Mouse (Mus musculus) midbrain, embryonic 16.5 days (tissue): ENCODE measurements around the gene Isg15. TPM values are rescaled to one million over a fixed set of nuclear protein-coding genes. Genes with fewer than 3 reads are reported as not detected.
"Not testable (repeated sequence)": the region's sequence is repeated elsewhere in the genome, so short reads cannot be mapped to it uniquely, and the experiment has no call there.

Source experiments
- ATAC-seq: fragments of 200-750 bp; cut with Nextera tagmentation; 2 replicates; pipeline ENCODE4 v1.8.0; 2017; ENCODE audit warnings: moderate TSS enrichment
- H3K27ac ChIP-seq: fragments of 300-500 bp; sonication (generic); 2 replicates; pipeline ENCODE4 v1.5.1; 2014; ENCODE audit warnings: mild to moderate bottlenecking, low read length, mixed read lengths
- H3K27me3 ChIP-seq: fragments of 300-500 bp; sonication (generic); 2 replicates; pipeline ENCODE4 v1.6.1; 2014; ENCODE audit warnings: low read depth, low read length, mixed read lengths; ENCODE audit not compliant: control insufficient read depth, insufficient read depth
- H3K36me3 ChIP-seq: fragments of 300-500 bp; sonication (generic); 2 replicates; pipeline ENCODE4 v1.6.1; 2014; ENCODE audit warnings: mild to moderate bottlenecking, low read length, moderate library complexity, mixed read lengths; ENCODE audit not compliant: control insufficient read depth, insufficient read depth
- H3K4me1 ChIP-seq: fragments of 300-500 bp; sonication (generic); 2 replicates; pipeline ENCODE4 v1.6.1; 2014; ENCODE audit warnings: mild to moderate bottlenecking, low read length, mixed read lengths; ENCODE audit not compliant: control insufficient read depth, insufficient read depth
- H3K4me2 ChIP-seq: fragments of 300-500 bp; sonication (generic); 2 replicates; pipeline ENCODE4 v1.6.1; 2014; ENCODE audit warnings: mild to moderate bottlenecking, low read length, mixed read lengths
- H3K4me3 ChIP-seq: fragments of 300-500 bp; sonication (generic); 2 replicates; pipeline ENCODE4 v1.5.1; 2014; ENCODE audit warnings: low read depth, mild to moderate bottlenecking, low read length, moderate library complexity, mixed read lengths
- H3K9ac ChIP-seq: fragments of 300-500 bp; sonication (generic); 2 replicates; pipeline ENCODE4 v1.6.1; 2014; ENCODE audit warnings: low read depth, low read length, mixed read lengths
- H3K9me3 ChIP-seq: fragments of 300-500 bp; sonication (generic); replicated peaks from 2 replicates; pipeline ENCODE4 v1.6.1; 2014; ENCODE audit warnings: mild to moderate bottlenecking, low read length, mixed read lengths; ENCODE audit not compliant: control insufficient read depth, poor library complexity, severe bottlenecking
- WGBS: fragments of 180-500 bp; shearing (Covaris S2); extraction: QIAGEN DNeasy Blood & Tissue Kit; methylation state at CpG from one replicate; pipeline ENCODE4 v1.1.7; 2014; 5-methylcytosine and 5-hydroxymethylcytosine counted together
- polyA plus RNA-seq: library from polyadenylated mRNA; unstranded; fragments of >200 nt; fragmentation: Nextera tagmentation; extraction: Ambion mirVana; gene quantifications from 2 replicates; pipeline ENCODE4 v1.2.1, GENCODE M21; 2015

The Isg15 gene
- polyA plus RNA-seq, 1 experiment from 2014 or later = 1.4 TPM

DNA sequence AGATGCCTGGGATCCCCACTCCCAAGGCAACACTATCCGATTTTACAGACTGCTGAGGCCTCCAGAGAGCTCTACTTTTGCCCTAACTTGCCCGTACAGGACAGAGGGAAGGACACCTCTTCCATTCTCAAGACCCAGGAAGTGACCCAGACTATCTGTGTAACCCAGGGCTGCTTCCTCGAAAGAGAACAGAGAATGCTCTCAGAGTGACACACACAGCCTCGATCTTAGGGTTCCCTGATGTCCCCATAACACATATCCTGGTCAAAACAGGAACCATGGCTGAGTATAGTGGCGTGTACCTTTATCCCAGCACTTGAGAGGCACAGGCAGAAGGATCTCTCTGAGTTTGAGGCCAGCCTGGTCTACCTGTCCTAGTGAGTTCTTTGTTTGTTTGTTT is 16.9 kb downstream of the Isg15 start:
- H3K4me3 ChIP-seq = peak overlapping the region; percentile 69
- H3K9me3 ChIP-seq = no peaks in the 10 kb centered on the region
- H3K36me3 ChIP-seq = peaks cover 5% of the 10 kb centered on the region
- peaks cover 77% of the 10 kb centered on the region for H3K4me1 ChIP-seq
- no peaks in the 10 kb centered on the region for H3K27me3 ChIP-seq
- peak overlapping the region; percentile 79 for H3K4me2 ChIP-seq
- 83% methylated on average over 5 of the region's 5 CpGs for WGBS
- no peak overlapping the region for H3K27ac ChIP-seq
- H3K9ac ChIP-seq = peak overlapping the region; percentile 54
- no peak for ATAC-seq

DNA sequence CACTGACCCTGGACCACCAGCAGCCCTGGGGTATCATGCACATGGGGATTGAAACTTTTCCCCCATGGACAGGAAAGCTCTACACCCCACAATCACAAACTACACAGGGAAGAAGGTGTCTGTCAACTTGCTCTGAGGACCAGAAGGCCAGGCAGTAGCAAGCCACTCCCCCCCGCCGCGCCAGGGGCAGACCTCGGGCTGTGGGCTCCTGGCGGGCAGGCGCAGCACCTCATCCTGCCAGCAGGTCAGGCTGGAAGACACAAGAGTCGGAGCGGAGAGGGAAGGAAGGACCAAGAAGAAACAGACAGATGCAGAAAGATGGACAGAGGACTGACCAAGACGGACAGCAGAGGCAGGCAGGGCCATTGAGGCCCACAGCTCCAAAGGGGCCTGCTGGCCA is 23.0 kb downstream of the Isg15 start:
- 93% methylated on average over 9 of the region's 9 CpGs for WGBS
- Histone ChIP-seq H3K4me1 (peaks cover 26% of the 10 kb centered on the region), H3K9me3 (no peaks in the 10 kb centered on the region), H3K27me3 (no peaks in the 10 kb centered on the region), H3K4me3 (no peak overlapping the region), H3K9ac (no peak overlapping the region), H3K27ac (no peak overlapping the region), H3K36me3 (peaks cover 62% of the 10 kb centered on the region), H3K4me2 (no peak overlapping the region)
- ATAC-seq = no peak

DNA sequence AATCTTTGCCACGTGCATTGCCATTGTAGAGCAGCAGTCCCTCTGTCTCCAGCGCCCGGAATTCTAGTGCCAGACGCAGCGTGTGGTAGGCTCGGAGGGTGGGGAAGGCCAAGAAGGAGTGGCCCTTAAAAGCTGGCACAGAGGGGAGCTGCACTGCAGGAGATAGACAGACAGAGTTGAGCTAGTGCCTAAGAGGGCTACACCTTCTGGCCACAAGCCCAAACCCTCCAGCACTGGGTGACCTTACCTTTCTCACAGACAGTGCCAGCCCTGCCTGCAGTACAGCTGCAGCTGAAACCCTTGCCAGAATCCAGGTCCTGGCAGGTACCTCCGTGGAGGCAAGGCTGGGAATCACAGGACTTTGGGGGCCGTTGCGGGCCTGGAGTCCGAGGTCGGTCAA is 28.8 kb downstream of the Isg15 start:
- no peak overlapping the region for H3K9ac ChIP-seq
- no peak overlapping the region for H3K27ac ChIP-seq
- H3K9me3 ChIP-seq = no peaks in the 10 kb centered on the region
- H3K36me3 ChIP-seq = peaks cover 95% of the 10 kb centered on the region
- 97% methylated on average over 11 of the region's 11 CpGs for WGBS
- no peak overlapping the region for H3K4me3 ChIP-seq
- H3K27me3 ChIP-seq = no peaks in the 10 kb centered on the region
- H3K4me1 ChIP-seq = no peaks in the 10 kb centered on the region
- H3K4me2 ChIP-seq = no peak overlapping the region
- ATAC-seq = no peak

DNA sequence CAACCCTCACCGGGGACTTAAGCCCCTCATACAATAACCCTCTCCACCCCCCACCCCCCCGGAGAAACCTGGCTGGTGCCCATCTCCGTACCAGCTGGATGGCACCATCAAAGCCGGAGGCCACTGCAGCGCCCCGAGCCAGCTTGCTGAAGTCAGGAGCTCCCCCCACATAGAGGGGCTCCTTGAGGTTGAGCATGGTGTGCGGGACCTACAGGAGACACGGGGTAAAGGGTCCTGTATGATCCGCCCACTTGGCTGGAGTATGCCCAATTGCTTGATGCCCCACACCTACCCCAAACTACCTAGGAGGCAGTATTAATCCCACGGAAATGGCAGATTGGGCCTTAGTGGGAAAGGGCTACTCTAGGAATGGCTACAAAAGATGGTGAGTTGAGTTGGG is 31.5 kb downstream of the Isg15 start:
- Histone ChIP-seq H3K9me3 (no peaks in the 10 kb centered on the region), H3K27me3 (no peaks in the 10 kb centered on the region), H3K9ac (no peak overlapping the region), H3K4me3 (no peak overlapping the region), H3K4me1 (no peaks in the 10 kb centered on the region), H3K36me3 (peaks cover 93% of the 10 kb centered on the region), H3K27ac (no peak overlapping the region), H3K4me2 (no peak overlapping the region)
- WGBS = 96% methylated on average over 10 of the region's 10 CpGs
- no peak for ATAC-seq

DNA sequence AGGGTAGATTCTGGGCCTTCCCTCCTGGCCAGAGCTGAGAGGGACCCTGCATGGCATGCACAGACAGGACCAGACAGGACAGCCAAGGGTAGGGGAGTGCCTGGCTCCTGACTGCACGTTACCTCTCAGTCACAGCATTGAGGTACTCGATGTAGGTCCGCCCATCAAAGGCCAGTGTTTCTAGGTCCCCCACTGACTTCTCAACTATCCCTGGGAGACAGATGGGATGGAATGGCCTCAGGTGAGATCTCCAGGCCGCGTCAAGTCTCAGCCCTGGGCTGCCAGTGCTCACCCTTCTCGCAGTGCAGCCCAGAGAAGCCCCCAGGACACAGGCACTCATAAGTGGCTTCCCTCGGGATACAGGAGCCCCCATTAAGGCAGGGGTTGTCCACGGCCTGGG is 32.0 kb downstream of the Isg15 start:
- H3K9me3 ChIP-seq = no peaks in the 10 kb centered on the region
- H3K4me1 ChIP-seq = no peaks in the 10 kb centered on the region
- no peak overlapping the region for H3K4me3 ChIP-seq
- no peak overlapping the region for H3K9ac ChIP-seq
- no peaks in the 10 kb centered on the region for H3K27me3 ChIP-seq
- ATAC-seq = no peak
- WGBS = 93% methylated on average over 8 of the region's 8 CpGs
- H3K27ac ChIP-seq = no peak overlapping the region
- H3K36me3 ChIP-seq = peaks cover 92% of the 10 kb centered on the region
- H3K4me2 ChIP-seq = no peak overlapping the region

DNA sequence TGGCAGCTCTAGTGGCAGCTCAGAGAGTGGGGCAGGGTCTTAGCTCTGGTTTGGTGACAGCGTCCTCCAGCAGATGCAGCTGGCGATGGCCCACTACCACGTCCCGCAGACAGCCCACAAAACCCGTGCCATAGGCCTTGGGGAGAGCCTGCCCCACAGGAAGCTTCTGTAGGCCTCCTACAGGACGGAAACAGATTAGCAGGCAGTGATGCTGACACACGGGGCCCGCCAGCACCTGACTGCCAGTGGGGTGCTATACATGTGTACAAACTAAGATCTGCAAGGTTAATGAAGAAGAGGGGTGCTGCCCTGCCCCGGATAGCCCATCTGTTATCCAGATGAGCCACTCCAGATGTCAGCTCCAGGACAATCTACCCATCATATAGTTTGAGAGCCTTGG is 34.1 kb downstream of the Isg15 start:
- H3K4me2 ChIP-seq = no peak overlapping the region
- H3K4me3 ChIP-seq = no peak overlapping the region
- no peaks in the 10 kb centered on the region for H3K27me3 ChIP-seq
- ATAC-seq = no peak
- 94% methylated on average over 9 of the region's 9 CpGs for WGBS
- H3K9ac ChIP-seq = no peak overlapping the region
- H3K9me3 ChIP-seq = no peaks in the 10 kb centered on the region
- no peaks in the 10 kb centered on the region for H3K4me1 ChIP-seq
- no peak overlapping the region for H3K27ac ChIP-seq
- H3K36me3 ChIP-seq = peaks cover 82% of the 10 kb centered on the region

DNA sequence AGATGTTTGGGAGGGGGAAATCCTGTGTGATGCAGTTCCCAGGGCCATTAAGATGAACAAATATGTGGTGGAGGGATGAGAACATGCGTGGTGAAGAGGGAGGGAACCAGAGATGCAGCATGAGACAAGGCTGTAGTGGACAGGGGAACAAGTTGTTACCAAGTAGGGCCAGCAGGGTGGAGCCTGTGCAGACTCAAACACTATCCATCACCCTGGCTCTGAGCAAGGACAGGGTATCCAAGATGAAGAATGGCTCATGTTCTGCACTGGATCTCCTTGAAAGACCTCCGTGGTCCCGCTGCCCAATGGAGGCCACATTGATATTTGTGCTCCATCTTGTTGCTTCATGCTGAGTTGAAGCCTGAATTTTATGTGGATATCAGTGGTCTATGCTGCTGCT is 45.8 kb downstream of the Isg15 start:
- Histone ChIP-seq H3K4me1 (no peaks in the 10 kb centered on the region), H3K9me3 (0 out of 2 replicates have a peak, but pooled peaks cover 7% of the 10 kb centered on the region), H3K9ac (no peak overlapping the region), H3K27ac (no peak overlapping the region), H3K36me3 (no peaks in the 10 kb centered on the region), H3K27me3 (no peaks in the 10 kb centered on the region), H3K4me3 (no peak overlapping the region), H3K4me2 (no peak overlapping the region)
- no peak for ATAC-seq
- WGBS = 91% methylated on average over 3 of the region's 3 CpGs

DNA sequence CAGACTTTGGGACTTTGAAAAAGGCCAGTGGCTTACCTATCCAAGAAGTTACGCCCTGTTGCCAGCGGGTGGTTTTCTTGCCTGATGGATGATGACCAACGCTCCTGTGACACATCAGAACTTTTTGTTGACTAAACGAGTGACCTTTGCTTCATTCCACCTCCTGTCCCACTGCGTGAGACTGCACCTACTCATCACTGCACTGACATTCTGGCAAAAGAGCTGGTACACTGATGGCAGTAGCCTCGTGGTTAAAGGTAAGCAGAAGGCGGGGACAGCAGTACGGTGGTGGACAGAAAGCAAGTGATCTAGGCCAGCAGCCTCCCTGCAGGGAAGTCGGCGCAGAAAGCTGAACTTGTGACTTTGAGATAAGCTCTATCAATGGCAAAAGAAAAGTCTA is 49.7 kb downstream of the Isg15 start:
- not testable (repeated sequence) for H3K4me3 ChIP-seq, H3K27ac ChIP-seq, H3K4me1 ChIP-seq, H3K4me2 ChIP-seq, H3K27me3 ChIP-seq, ATAC-seq, H3K9ac ChIP-seq, H3K9me3 ChIP-seq, H3K36me3 ChIP-seq
- 89% methylated on average over 10 of the region's 10 CpGs for WGBS
